Mouse (Mus musculus) adrenal gland (tissue): ENCODE data around the gene Mcf2l.

Experiments used
- intact Hi-C: fragments of 180-260 bp; cut with DNase I; formaldehyde crosslinking; loops from one replicate; pipeline ENCODE4 v1.15.1; 2025

The Mcf2l gene

DNA sequence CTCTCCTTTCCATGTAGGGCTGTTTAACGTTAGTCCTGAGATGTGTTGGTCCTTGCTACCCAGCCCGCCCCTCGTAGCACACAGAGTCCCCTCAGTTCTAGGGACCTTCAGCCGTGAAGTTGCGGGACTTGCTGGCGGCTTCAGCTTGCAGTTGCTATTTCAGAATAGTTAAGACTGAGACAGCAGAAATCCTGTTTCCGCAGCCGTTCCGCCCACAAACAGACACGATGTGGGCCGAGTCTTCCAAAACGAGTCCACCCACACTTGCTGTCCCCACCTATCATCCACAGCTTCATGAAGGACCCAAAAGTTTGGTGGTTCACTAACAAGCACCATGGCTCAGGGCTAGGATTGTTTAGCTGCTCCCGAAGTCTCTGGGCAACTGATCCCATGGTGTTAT, 111.7 kb downstream of the Mcf2l start:
- intact Hi-C loops, result loop anchor here (10.0 kb wide), 1 partner anchor 120 kb away; the partner anchor contains the start of genes Cul4a and Pcid2

DNA sequence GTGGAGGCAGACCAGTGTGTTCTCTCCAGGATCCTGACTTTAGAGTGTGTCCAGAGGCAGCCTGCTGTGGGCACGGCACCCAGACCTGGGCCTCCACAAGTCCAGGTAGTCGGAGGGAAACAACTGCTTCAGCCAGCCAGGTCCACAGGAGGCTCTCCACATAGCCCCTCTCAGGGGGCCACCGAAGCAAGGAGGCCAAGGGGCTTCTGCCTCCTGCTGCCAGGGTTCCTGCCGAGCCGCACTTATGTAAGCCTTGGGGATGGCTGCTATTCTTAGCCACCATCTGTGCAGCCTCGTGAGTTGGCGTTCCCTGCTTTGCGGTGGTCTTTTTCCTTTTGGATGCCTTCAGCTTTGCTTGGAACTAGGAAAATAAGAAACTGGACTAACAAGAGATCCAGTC, 114.0 kb downstream of the Mcf2l start:
- intact Hi-C loops, result loop anchor here (10.0 kb wide), 1 partner anchor 117 kb away; the partner anchor contains the start of genes Cul4a and Pcid2

DNA sequence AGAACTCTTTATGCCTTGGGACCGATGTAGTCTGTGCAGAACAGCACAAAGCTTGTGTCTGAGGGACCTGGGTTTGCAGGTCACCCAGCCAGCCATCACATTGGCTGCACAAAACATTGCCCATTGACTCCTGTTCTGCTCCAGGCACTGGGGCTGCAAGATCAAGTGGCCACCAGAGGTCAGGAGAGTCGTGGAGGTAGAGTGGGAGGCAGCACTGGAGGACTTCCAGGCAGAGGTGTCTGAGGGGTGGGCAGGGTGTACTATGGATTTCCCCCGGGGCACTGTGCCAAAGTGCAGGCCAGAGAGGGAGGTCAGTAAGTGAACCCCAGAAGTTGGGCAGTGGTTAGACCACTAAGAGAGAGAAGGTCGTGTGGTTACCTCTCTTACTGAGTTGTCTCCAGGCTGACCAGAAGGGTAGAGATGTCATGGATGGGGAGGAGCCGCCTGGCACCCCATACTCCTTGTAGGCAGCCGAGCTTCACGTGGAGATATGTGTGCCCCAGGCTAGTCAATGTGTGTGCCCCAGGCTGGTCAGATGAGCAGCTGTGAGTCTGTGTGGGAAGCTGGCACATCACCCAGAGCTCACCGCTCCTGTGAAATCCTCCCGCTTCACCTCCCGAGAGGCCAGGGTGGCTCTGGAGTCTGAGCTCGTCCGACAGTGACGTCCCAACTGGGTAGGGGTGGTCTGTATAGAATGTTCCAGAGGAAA, 115.3 kb downstream of the Mcf2l start:
- intact Hi-C loops, result loop anchor here (10.0 kb wide), 1 partner anchor 116 kb away; the partner anchor contains the start of genes Cul4a and Pcid2

DNA sequence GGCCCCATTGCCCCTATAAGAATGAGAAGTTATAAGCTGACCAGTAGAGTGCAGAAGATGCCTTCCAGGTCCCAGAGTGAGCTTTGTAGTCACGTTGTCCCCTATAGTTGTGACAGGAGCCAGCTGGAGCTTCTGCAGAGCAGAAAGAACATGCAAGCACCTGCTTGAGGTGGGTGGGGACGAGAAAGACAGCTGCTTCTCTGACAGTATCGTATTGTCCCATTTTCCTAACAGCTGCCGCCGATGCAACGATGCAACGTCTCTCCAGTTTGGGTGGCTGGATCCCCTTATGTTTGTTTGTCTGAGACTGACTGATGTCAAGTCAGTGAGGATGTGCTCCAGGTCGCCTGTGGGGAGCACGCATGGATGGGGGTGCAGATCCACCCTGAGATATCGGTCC, 117.8 kb downstream of the Mcf2l start:
- intact Hi-C loops, result no loop called here

DNA sequence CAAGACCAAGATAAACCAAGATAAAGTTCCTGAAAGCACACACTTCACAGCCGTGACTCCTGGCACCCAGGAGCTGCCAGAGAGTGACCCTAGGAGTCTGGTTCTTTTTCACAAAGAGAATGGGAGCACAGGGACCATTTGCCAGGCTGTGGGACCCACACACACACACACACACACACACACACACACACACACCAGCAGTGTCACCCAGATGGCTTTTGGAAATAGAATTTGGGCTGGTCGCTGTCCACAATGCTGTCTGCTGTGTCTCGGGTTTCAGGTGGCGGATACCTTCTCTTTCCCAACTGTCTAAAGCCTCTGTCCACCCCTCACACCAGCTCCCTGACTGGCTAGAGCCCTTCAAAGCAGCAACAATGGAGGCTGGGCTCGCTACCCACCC, 120.9 kb downstream of the Mcf2l start:
- intact Hi-C loops, result no loop called here

DNA sequence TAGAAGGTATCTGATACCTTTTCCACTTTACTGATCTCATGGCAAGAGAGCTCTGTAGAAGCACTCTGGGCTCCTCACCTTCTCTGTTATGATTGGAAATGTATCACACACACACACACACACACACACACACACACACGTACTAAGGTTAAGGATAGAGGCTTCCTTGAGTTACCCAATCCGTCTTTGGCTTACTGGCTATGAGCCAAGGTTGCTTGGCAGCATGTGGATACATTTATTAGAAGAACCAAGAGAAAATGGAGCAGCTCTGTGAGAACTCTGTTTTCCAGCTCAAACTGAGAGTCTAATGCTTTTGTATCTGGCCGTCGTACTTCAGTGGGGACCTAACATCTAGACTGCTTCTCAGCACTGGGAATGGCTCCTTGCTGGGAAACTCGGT, 121.9 kb downstream of the Mcf2l start:
- intact Hi-C loops, result no loop called here

DNA sequence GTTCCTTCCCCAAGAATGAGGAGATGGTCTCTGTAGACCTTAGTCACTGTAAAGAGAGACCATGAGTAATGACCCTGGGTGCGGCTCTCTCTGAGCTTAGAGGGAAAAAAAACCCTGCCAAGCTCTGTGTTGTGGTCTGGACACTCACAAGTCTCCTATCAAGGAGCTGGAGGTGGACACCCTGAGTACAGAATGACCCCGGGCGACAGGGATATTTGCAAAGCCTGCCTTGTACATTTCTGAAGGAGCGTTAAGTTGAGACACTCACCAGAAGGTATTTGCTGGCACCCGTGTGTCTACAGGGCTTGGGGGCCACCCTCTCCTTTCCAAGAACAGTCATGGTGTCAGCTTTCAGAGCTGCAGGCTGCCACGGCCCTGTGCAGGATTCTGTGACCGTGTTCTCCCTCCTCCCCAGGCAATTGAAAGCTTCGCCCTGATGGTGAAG, 123.2 kb downstream of the Mcf2l start:
- intact Hi-C loops, result no loop called here

DNA sequence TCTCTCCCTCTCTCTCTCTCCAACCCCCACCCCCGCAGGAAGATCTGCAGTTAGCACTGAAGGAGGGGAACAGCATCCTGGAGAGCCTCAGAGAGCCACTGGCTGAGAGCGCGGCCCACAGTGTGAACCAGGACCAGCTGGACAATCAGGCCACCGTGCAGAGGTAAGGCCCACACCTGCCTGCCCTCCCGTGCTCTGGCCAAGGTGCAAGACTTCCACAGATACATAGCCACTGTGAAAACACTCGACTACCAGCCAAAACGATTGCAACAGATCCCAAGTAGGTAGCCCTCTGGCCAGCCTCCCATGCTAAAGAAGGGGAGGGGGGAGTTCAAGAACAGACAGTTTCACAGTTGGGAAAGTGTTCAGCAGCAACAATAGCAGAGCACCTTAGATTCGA, 124.7 kb downstream of the Mcf2l start:
- intact Hi-C loops, result no loop called here

DNA sequence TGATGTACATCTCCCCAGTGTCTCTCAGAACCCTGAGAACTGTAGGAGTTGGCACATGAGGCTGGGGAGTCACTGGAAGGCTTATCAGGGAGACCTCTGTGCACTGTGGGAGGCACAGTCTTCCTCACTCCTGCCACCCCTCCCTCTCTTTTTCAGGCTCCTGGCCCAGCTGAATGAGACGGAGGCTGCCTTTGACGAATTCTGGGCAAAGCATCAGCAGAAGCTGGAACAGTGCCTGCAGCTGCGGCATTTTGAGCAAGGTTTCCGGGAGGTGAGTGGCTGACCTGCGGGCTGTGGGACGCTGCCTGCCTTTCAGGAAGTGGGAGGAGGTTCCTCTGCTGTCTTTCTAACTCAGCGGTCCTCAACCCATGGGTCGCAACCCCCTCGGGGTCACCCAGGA, 126.2 kb downstream of the Mcf2l start:
- intact Hi-C loops, result no loop called here

DNA sequence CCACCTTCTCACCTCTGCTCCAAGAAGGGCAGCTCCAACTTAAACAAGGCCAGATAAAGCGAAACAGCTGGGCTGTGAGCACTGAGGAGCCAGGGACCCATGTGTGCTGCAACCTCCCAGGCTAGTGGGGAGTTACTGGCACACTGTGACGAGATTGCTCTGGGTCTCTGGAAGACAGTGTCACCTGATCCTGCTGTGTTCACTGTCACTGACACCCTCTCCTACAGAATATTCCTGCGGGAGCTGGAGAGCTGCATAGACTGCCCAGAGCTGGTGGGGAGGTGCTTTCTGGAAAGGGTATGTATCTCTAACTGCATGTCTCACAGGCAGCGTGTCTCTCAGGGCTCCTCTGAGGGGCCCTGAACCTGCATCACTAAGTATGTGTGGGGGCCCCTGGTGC, 133.9 kb downstream of the Mcf2l start:
- intact Hi-C loops, result no loop called here

DNA sequence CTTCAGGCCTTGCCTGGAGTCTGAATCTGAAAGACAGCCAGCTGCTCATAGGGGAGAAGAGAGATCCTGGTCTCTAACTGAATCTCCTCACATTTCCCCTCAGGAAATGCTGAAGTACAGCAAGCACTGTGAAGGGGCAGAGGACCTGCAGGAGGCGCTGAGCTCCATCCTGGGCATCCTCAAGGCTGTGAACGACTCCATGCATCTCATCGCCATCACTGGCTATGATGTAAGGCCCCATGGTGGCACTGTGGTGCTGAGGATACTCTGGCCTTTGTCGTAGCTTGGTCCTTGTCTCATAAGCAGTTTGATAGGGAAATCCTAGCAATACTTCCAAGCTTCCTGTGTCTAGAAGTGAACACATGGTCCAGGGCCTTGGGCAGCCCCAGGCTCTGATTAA, 136.7 kb downstream of the Mcf2l start:
- intact Hi-C loops, result no loop called here

DNA sequence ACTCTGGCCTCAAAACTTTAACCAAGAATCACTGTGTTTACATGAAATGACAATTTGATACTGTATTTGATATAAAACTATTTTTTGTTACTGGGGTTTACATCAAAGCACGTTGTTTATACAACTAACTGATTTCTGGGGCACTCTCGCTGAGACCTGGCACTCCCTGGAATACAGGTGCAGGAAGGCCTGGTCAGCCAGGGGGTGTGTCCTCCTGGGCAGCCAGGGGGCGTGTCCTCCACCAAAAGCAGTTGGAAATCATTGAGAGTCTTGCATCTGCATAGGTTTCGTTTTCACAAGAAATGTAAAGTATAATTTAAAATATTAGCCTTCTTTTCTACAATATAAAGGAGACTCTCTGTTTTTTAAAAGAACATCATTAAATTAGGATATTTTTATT, 146.0 kb downstream of the Mcf2l start:
- intact Hi-C loops, result no loop called here

DNA sequence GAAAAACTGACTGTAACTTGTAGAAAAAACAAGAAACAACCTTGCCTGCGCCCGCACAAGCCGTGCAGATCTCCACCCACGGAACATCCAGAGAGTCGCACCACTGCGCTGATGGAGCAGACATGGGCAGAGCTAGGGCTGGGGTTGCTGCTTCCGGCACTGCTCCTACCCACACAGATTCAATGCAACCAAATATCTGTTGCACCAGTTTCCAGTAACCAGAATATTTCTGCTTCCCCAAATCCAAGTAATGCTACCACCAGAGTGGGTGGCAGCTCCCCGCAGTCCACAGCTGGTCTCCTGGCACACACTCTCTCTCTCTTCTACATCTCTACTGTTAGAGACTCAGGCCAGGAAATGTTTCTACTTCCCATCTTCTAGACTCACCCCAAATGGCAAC, 148.2 kb downstream of the Mcf2l start:
- intact Hi-C loops, result loop anchor here (10.0 kb wide), 1 partner anchor 1077 kb away; no protein-coding TSS in a partner anchor

DNA sequence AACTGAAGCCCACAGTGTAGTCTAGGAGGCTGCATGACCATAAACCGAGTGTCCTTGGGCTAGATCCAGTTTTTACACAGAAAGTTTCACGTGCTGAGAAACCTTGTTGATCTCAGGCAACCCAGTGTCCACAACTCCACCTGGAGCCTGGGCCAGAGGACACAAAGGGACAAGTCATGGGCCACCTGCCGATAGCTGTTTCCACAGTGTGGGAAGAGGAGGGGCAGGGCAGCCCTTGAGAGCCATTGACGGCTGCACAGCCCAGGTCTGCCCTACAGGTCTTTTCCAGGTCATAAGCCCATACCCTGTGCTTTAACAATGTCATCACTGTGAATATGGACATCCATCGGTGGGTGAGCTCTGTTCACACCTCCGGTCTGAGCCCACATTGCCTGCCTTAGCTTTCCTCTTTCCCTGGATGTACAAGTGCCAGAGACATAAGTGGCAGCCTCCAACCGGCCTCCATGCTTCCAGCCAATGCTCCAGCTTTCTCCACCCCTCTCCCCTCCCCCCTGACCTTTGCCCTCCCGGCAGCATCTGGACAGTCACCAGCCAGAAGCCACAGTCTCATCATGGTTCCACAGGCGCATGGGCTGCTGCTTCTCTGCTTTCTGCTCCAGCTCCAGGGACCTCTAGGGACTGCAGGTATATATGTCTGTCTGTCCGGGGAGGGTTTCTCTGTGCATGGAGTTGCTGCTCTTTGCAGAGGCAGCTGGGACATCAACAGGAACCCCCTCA, 152.1 kb downstream of the Mcf2l start, which contains the start of gene F7:
Gene F7 (plus strand): TSS at position 548 of the 738 bp plus-strand sequence.
- intact Hi-C loops, result loop anchor here (10.0 kb wide), 1 partner anchor 1081 kb away; no protein-coding TSS in a partner anchor

DNA sequence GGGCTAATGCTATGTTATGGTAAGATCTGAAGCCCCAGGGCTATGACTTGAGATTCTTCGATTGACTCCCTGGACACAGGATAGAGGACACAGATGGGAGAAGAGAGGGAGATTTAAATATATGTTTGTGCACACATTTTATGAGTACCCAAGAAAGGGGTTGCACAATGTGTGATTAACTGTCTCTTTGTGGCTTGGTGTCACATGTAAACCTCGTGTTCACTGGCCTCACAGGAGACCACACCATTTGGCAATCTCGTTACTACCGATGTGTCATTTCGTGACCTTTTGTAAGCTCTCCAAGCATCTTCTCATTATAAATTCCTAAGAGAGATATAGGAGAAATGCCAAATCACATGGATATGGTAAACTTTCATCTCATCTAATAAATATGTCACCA, 154.0 kb downstream of the Mcf2l start:
- intact Hi-C loops, result loop anchor here (10.0 kb wide), 1 partner anchor 1083 kb away; no protein-coding TSS in a partner anchor

DNA sequence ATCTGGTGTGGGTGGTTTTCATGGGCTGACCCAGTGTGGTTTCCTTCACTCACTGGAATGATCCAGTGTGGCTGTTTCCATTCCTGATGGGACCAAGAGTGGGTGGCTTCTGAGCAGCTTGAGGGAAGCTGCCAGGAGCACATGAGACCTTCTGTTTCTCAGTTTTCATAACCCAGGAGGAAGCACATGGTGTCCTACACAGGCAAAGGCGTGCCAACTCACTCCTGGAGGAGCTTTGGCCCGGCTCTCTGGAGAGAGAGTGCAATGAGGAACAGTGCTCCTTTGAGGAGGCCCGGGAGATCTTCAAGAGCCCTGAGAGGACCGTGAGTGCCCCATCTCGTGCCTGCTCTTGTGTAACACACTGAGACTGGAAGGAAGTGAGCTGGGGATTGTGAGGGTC, 154.9 kb downstream of the Mcf2l start:
- intact Hi-C loops, result loop anchor here (10.0 kb wide), 1 partner anchor 1084 kb away; no protein-coding TSS in a partner anchor

DNA sequence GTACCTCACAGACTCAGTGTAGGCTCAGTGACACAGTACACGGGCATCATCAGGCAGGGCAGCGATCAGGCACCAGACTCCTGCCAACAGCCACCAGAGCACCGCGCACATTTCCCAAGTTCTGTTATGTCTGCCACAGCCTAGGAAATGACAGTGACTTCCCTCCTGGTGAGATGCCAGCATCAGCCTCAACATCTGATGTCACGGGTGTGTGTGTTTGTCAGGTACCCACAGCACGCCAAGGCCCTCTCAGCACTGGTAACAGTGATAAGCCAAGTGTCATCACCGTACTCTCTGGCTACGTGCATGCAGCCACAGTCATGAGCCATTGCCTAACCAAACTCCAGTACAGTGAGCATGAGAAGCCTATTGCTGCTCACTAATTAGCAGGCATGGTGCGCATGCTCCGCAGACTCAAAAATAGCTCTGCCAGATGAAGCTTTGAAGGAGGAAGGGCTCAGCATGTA, 162.8 kb downstream of the Mcf2l start:
- intact Hi-C loops, result no loop called here

DNA sequence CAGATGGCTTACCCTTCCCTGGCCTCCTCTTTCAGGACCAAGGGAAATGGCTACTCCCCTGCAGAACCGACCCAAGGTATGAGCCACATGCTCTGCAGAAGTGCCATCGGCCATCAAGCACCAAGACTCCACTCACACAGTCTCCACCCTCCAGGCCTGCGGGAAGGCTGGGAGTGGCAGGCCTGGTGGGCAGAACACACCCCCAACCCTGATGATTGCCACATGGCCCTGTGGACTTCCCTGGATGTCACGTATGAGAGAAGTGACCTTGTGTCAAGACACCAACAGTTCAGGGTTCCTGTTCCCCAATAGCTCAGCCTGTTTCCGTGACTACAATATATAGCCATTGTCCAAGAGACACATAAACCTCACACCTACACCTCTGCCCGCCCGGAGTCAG, 163.4 kb downstream of the Mcf2l start, which contains the start of gene F10:
Gene F10 (plus strand): TSS at position 294 of the 400 bp plus-strand sequence.
- intact Hi-C loops, result no loop called here

DNA sequence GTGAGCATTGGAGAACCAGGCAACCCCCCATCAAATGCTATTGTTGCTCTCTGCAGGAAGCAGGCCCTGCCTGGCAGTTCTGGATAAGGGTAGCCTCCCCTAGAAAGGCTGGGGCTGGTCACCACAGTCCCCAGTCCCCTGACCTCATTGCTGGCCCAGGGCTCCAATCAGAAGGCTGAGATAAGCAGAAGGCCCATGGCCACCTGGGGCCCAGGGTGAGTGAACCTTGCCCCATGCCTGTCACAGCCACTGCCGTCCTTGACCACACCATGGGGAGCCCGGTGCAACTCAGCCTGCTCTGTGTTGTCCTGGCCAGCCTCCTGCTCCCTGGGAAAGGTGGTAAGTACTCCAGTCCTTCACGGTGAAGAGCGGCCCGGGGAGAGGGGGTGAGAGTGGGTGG, 164.0 kb downstream of the Mcf2l start:
- intact Hi-C loops, result no loop called here

DNA sequence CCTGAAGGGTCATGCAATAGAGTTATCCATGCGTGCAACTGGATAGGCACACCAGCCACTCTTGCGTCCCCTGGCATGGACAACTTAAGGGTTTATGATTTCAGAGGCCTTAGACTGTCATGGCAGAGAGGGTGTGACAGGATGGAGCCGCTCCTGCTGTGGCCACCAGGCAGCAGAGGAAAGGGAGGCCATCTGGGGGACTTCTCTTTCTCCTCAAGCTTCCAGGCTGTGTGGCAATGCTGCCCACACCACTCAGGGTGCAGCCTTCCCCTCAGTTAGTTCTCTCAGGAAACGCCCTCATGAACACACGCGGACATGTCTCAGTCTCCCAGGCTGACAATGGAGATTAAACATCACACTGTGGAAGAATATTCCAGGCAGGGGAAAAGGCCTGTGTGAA, 165.4 kb downstream of the Mcf2l start:
- intact Hi-C loops, result no loop called here

DNA sequence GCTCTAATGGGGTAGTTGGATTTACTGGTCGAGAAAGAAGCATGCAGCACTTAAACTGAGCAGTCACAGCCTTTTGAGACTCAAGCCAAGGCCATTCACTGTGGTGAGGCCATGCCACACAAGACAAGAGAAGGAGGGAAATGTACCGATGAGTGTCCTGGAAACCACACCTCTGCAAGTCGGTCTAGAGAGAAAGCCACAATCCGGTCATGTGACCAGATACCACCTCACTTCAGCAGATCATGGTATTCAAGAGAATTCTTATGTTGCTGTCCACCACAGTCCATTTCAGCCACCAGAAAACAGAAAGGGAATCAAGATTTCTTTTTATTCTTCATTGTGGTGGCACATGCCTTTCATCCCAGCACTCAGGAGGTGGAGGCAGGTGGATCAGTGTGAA, 167.9 kb downstream of the Mcf2l start:
- intact Hi-C loops, result no loop called here

DNA sequence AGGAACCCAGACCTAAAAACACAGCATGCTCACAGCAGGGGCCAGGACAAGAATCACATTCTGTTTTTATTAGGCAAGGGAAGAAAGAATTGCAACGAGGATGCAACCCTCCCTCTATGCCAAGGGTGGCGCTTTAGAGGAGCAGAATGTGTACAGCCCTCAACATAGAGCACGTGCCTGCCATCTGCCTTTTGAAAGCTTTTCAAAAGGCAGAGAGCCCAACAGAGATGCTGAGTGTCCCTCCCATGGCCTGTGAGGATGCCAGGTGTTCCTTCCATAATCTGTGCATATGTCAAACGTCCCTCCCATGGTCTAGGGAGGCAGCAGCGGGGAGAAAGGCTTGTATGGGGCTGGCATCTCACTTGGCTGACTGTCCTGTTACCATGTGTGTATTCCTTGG, 174.0 kb downstream of the Mcf2l start:
- intact Hi-C loops, result no loop called here
